Mouse (Mus musculus) MEL (cell line): ENCODE measurements around the gene Klk10. TPM values are rescaled to one million over a fixed set of nuclear protein-coding genes. Genes with fewer than 3 reads are reported as not detected.

Source experiments
- DNase-seq: peaks from one replicate; pipeline ENCODE4 v3.0.0; 2011; ENCODE audit warnings: low read depth, low spot score
- H3K27ac ChIP-seq: 2 replicates; pipeline ENCODE4 v1.5.1; 2012; ENCODE audit warnings: low read depth, mild to moderate bottlenecking, control low read depth, low read length, moderate library complexity; ENCODE audit not compliant: control insufficient read depth
- H3K27me3 ChIP-seq, 2 experiments: fragments of 150-350 bp in 1 of 2; sonication (generic) in 1 of 2; 2 replicates each; pipeline ENCODE4 v1.6.1; 2012; ENCODE audit warnings: low read length in 2 of 2, mild to moderate bottlenecking in 2 of 2, improper control_type of control experiment in 1 of 2, moderate library complexity in 1 of 2; ENCODE audit not compliant: insufficient read depth in 2 of 2, control insufficient read depth in 1 of 2
- H3K36me3 ChIP-seq, 2 experiments: 2 replicates each; pipeline ENCODE4 v1.6.1; 2012 to 2014; ENCODE audit warnings: low read length in 2 of 2, improper control_type of control experiment in 1 of 2, inconsistent platforms in 1 of 2, mild to moderate bottlenecking in 1 of 2; ENCODE audit not compliant: insufficient read depth in 2 of 2, control insufficient read depth in 1 of 2
- H3K4me1 ChIP-seq, 2 experiments: fragments of 150-350 bp in 1 of 2; sonication (generic) in 1 of 2; 2 replicates each; pipeline ENCODE4 v1.6.1; 2012; ENCODE audit warnings: low read length in 2 of 2, improper control_type of control experiment in 1 of 2, mild to moderate bottlenecking in 1 of 2; ENCODE audit not compliant: insufficient read depth in 2 of 2, control insufficient read depth in 1 of 2
- H3K4me3 ChIP-seq, 2 experiments: fragments of 150-350 bp in 1 of 2; sonication (generic) in 1 of 2; 2 replicates each; pipeline ENCODE4 v1.5.1; 2012; ENCODE audit warnings: low read depth in 2 of 2, low read length in 2 of 2, mild to moderate bottlenecking in 2 of 2, moderate library complexity in 2 of 2, control low read depth in 1 of 2, improper control_type of control experiment in 1 of 2; ENCODE audit not compliant: control insufficient read depth in 1 of 2, insufficient read depth in 1 of 2
- H3K79me2 ChIP-seq: 2 replicates; pipeline ENCODE4 v1.6.1; 2012; ENCODE audit warnings: mild to moderate bottlenecking, low read length, moderate library complexity; ENCODE audit not compliant: control insufficient read depth, poor library complexity, insufficient read depth
- H3K9ac ChIP-seq: 2 replicates; pipeline ENCODE4 v1.6.1; 2012; ENCODE audit warnings: low read depth, mild to moderate bottlenecking, control low read depth, low read length, moderate library complexity; ENCODE audit not compliant: control insufficient read depth, poor library complexity, severe bottlenecking
- H3K9me3 ChIP-seq: fragments of 150-350 bp; sonication (generic); replicated peaks from 2 replicates; pipeline ENCODE4 v1.6.1; 2012; ENCODE audit warnings: mild to moderate bottlenecking, low read length, improper control_type of control experiment, moderate library complexity; ENCODE audit not compliant: insufficient read depth
- CTCF ChIP-seq, 3 experiments: IDR thresholded peaks in 2 of 3; conservative IDR thresholded peaks in 1 of 3; 2 replicates each; pipeline ENCODE4 v1.5.1; 2011 to 2012; ENCODE audit warnings: low read length in 3 of 3, low read depth in 2 of 3, mild to moderate bottlenecking in 2 of 3, improper control_type of control experiment in 1 of 3, inconsistent platforms in 1 of 3, mixed read lengths in 1 of 3, moderate library complexity in 1 of 3; ENCODE audit not compliant: control insufficient read depth in 1 of 3, insufficient read depth in 1 of 3, poor library complexity in 1 of 3, severe bottlenecking in 1 of 3
- ELF1 ChIP-seq: IDR thresholded peaks from 2 replicates; pipeline ENCODE4 v1.6.1; 2014; ENCODE audit warnings: low read depth, mild to moderate bottlenecking, inconsistent platforms, low read length, improper control_type of control experiment, moderate library complexity
- ETS1 ChIP-seq: IDR thresholded peaks from 2 replicates; pipeline ENCODE4 v1.6.1; 2012; ENCODE audit warnings: low read depth, mild to moderate bottlenecking, inconsistent platforms, low read length, improper control_type of control experiment, moderate library complexity
- GABPA ChIP-seq: IDR thresholded peaks from 2 replicates; pipeline ENCODE4 v1.6.1; 2012; ENCODE audit warnings: low read depth, mild to moderate bottlenecking, inconsistent platforms, low read length, improper control_type of control experiment, moderate library complexity
- HCFC1 ChIP-seq: IDR thresholded peaks from 2 replicates; pipeline ENCODE4 v1.6.1; 2012; ENCODE audit warnings: low read depth, mild to moderate bottlenecking, inconsistent platforms, low read length, improper control_type of control experiment, moderate library complexity
- JUND ChIP-seq: IDR thresholded peaks from 2 replicates; pipeline ENCODE4 v1.6.1; 2011; ENCODE audit warnings: low read depth, mild to moderate bottlenecking, improper control_type of control experiment, low read length
- MAFK ChIP-seq: IDR thresholded peaks from 2 replicates; pipeline ENCODE4 v1.6.1; 2011; ENCODE audit warnings: low read depth, mild to moderate bottlenecking, low read length, improper control_type of control experiment, borderline replicate concordance
- MAX ChIP-seq: IDR thresholded peaks from 2 replicates; pipeline ENCODE4 v1.6.1; 2011; ENCODE audit warnings: low read length, improper control_type of control experiment
- MEF2A ChIP-seq: IDR thresholded peaks from 2 replicates; pipeline ENCODE4 v1.6.1; 2014; ENCODE audit warnings: low read depth, mild to moderate bottlenecking, inconsistent platforms, low read length, improper control_type of control experiment; ENCODE audit not compliant: poor library complexity, insufficient replicate concordance, severe bottlenecking; ENCODE audit errors: extremely low read depth
- MYB ChIP-seq: IDR thresholded peaks from 2 replicates; pipeline ENCODE4 v1.6.1; 2011; ENCODE audit warnings: mild to moderate bottlenecking, low read depth, low read length, improper control_type of control experiment
- NELFE ChIP-seq: IDR thresholded peaks from 2 replicates; pipeline ENCODE4 v1.6.1; 2011; ENCODE audit warnings: low read depth, low read length, improper control_type of control experiment
- POLR2A ChIP-seq, 2 experiments: IDR thresholded peaks; 2 replicates each; pipeline ENCODE4 v1.6.1; 2011 to 2012; ENCODE audit warnings: low read length in 2 of 2, mild to moderate bottlenecking in 2 of 2, control low read depth in 1 of 2, improper control_type of control experiment in 1 of 2, low read depth in 1 of 2, moderate library complexity in 1 of 2; ENCODE audit not compliant: control insufficient read depth in 1 of 2, insufficient read depth in 1 of 2, poor library complexity in 1 of 2
- POLR2AphosphoS5 ChIP-seq: IDR thresholded peaks from 2 replicates; pipeline ENCODE4 v1.6.1; 2012; ENCODE audit warnings: low read depth, borderline replicate concordance, mild to moderate bottlenecking, inconsistent platforms, low read length, moderate library complexity, mixed read lengths
- RAD21 ChIP-seq: IDR thresholded peaks from 2 replicates; pipeline ENCODE4 v1.6.1; 2011; ENCODE audit warnings: mild to moderate bottlenecking, low read depth, low read length, improper control_type of control experiment
- RCOR1 ChIP-seq: IDR thresholded peaks from 2 replicates; pipeline ENCODE4 v1.6.1; 2012; ENCODE audit warnings: low read depth, mild to moderate bottlenecking, inconsistent platforms, low read length, improper control_type of control experiment
- TBP ChIP-seq: IDR thresholded peaks from 2 replicates; pipeline ENCODE4 v1.8.0; 2011; ENCODE audit warnings: low read depth, low read length, improper control_type of control experiment
- polyA plus RNA-seq, 2 experiments: library from polyadenylated mRNA; stranded (reverse) in 1 of 2; unstranded in 1 of 2; fragments of >175 nt in 1 of 2; fragments of >200 nt in 1 of 2; gene quantifications; 2 replicates each; pipeline versions ENCODE4 v1.2.1 to v1.2.4; 2012; ENCODE audit warnings: low replicate concordance in 2 of 2, low read depth in 1 of 2; ENCODE audit not compliant: insufficient read length in 2 of 2, insufficient read depth in 1 of 2, missing spikeins in 1 of 2
- total RNA-seq: library from RNA; depleted of rRNA; stranded (reverse); fragments of 300-350 nt; gene quantifications from 2 replicates; pipeline ENCODE4 v1.2.3, GENCODE M21; 2012

Klk10 gene
- total and polyA plus RNA-seq, 3 experiments, result not detected

DNA sequence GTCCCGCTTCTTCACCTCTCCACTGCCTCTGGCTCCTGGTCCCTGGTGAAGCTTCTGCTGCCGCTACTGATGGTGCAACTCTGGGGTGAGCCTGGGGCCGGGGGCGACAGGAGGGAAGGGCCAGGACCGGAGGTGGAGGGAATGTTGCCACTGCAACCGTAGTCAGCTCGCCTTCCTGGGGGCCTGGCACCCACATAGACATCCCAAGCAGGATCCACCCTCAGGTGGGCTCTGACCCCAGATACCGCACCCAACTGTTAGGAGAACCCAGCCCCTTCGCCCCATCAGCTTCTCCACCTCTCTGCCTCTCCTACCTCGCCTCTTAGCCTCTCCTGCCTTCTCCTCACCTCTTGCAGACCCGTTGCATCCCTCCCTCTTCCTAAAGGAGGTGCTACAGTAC, 706 bp downstream of the Klk10 start:
- DNase-seq, result no peak
- H3K27me3 ChIP-seq, result no peaks in the 10 kb centered on the region; a peak in 1 of 4 replicates
- H3K36me3 ChIP-seq, result no peaks in the 10 kb centered on the region
- H3K4me1 ChIP-seq, result no peaks in the 10 kb centered on the region
- H3K4me3 ChIP-seq, result no peak overlapping the region
- no peaks in the 10 kb centered on the region for H3K79me2 ChIP-seq
- H3K9ac ChIP-seq, result no peak overlapping the region
- no peak overlapping the region for H3K27ac ChIP-seq
- H3K9me3 ChIP-seq, result no peaks in the 10 kb centered on the region
- TF ChIP-seq POLR2A (IDR thresholded peaks at IDR 0.05; ENCODE audit: control insufficient read depth in 1 of 2, insufficient read depth in 1 of 2, low read depth in 1 of 2, low read length in 2 of 2, poor library complexity in 1 of 2) (no peak), MAX (no peak), RCOR1 (no peak)

- Histone ChIP-seq H3K9ac (no peak overlapping the region), H3K27ac (no peak overlapping the region), H3K36me3 (no peaks in the 10 kb centered on the region), H3K4me1 (no peaks in the 10 kb centered on the region), H3K27me3 (no peaks in the 10 kb centered on the region; a peak in 1 of 4 replicates), H3K79me2 (no peaks in the 10 kb centered on the region), H3K9me3 (no peaks in the 10 kb centered on the region), H3K4me3 (no peak overlapping the region)
- DNase-seq, result no peak
- TF ChIP-seq ETS1, result no peak
- no peak for TF ChIP-seq MAX
- peak in 1 of 3 experiments; percentile 23; a peak in 1 of 6 replicates for TF ChIP-seq CTCF (IDR thresholded peaks at IDR 0.05 in 2 of 3, conservative IDR thresholded peaks at IDR 0.05 in 1 of 3; ENCODE audit: control insufficient read depth in 1 of 3, insufficient read depth in 1 of 3, low read depth in 2 of 3, low read length in 3 of 3, poor library complexity in 1 of 3, severe bottlenecking in 1 of 3)
Measured at GRCm38 (mm10) chr7:43782275-43783265, 1.7 kb downstream of the Klk10 start.

- no peak overlapping the region for H3K4me3 ChIP-seq
- no peaks in the 10 kb centered on the region; a peak in 1 of 4 replicates for H3K27me3 ChIP-seq
- TF ChIP-seq POLR2AphosphoS5 (no peak), JUND (no peak), ETS1 (no peak), RAD21 (no peak), ELF1 (no peak), MYB (no peak), RCOR1 (no peak), NELFE (no peak), HCFC1 (no peak), MEF2A (no peak), MAFK (no peak), GABPA (no peak), TBP (no peak)
- H3K36me3 ChIP-seq, result no peaks in the 10 kb centered on the region
- no peaks in the 10 kb centered on the region for H3K79me2 ChIP-seq
- H3K4me1 ChIP-seq, result no peaks in the 10 kb centered on the region
- no peak overlapping the region for H3K27ac ChIP-seq
- DNase-seq, result no peak
- H3K9ac ChIP-seq, result no peak overlapping the region
- no peaks in the 10 kb centered on the region for H3K9me3 ChIP-seq
Measured at GRCm38 (mm10) chr7:43785286-43785685, 4.5 kb downstream of the Klk10 start.
